Mouse (Mus musculus) stomach, postnatal 0 days (tissue): ENCODE data around the gene Txk. TPM values are rescaled to one million over a fixed set of nuclear protein-coding genes. Genes with fewer than 3 reads are reported as not detected.

ENCODE experiments used
- ATAC-seq: fragments of 200-750 bp; cut with Nextera tagmentation; 2 replicates; pipeline ENCODE4 v1.8.0; 2017; ENCODE audit not compliant: low FRiP score, low TSS enrichment
- DNase-seq: peaks from one replicate; pipeline ENCODE4 v3.0.0-alpha.2; 2016; ENCODE audit warnings: low spot score
- H3K27ac ChIP-seq: fragments of 300-500 bp; sonication (generic); replicated peaks from 2 replicates; pipeline ENCODE4 v1.5.1; 2014; ENCODE audit warnings: mild to moderate bottlenecking, control low read depth
- H3K27me3 ChIP-seq: fragments of 300-500 bp; sonication (generic); 2 replicates; pipeline ENCODE4 v1.6.1; 2014; ENCODE audit warnings: low read length; ENCODE audit not compliant: control insufficient read depth, insufficient read depth
- H3K36me3 ChIP-seq: fragments of 300-500 bp; sonication (generic); 2 replicates; pipeline ENCODE4 v1.6.1; 2014; ENCODE audit warnings: low read length, mixed read lengths; ENCODE audit not compliant: control insufficient read depth, insufficient read depth
- H3K4me1 ChIP-seq: fragments of 300-500 bp; sonication (generic); replicated peaks from 2 replicates; pipeline ENCODE4 v1.6.1; 2014; ENCODE audit warnings: antibody characterized with exemption; ENCODE audit not compliant: control insufficient read depth, insufficient read depth
- H3K4me2 ChIP-seq: fragments of 300-500 bp; sonication (generic); replicated peaks from 2 replicates; pipeline ENCODE4 v1.6.1; 2014; ENCODE audit warnings: low read depth, mild to moderate bottlenecking, control low read depth, moderate library complexity
- H3K4me3 ChIP-seq: fragments of 300-500 bp; sonication (generic); 2 replicates; pipeline ENCODE4 v1.5.1; 2014; ENCODE audit warnings: low read depth, low read length, control low read depth
- H3K9ac ChIP-seq: fragments of 300-500 bp; sonication (generic); 2 replicates; pipeline ENCODE4 v1.6.1; 2014; ENCODE audit warnings: mild to moderate bottlenecking, low read length, control low read depth, mixed read lengths
- H3K9me3 ChIP-seq: fragments of 300-500 bp; sonication (generic); 2 replicates; pipeline ENCODE4 v1.6.1; 2016; ENCODE audit warnings: low read length; ENCODE audit not compliant: control insufficient read depth
- CTCF ChIP-seq: IDR thresholded peaks from 2 replicates; pipeline ENCODE4 v1.5.1; 2016; ENCODE audit warnings: antibody characterized with exemption, low read depth, mild to moderate bottlenecking, moderate library complexity
- EP300 ChIP-seq: optimal IDR thresholded peaks from 2 replicates; pipeline ENCODE3; 2016; ENCODE audit warnings: antibody characterized with exemption
- WGBS: fragments of 180-500 bp; shearing (Covaris S2); extraction: QIAGEN DNeasy Blood & Tissue Kit; methylation state at CpG from one replicate; pipeline ENCODE4 v1.1.7; 2014; 5-methylcytosine and 5-hydroxymethylcytosine counted together
- polyA plus RNA-seq: library from polyadenylated mRNA; unstranded; fragments of >200 nt; fragmentation: Nextera tagmentation; extraction: Ambion mirVana; gene quantifications from 2 replicates; pipeline ENCODE4 v1.2.1, GENCODE M21; 2015

Txk gene
- 0.16 and 0.21 TPM in 2 replicates for polyA plus RNA-seq

DNA sequence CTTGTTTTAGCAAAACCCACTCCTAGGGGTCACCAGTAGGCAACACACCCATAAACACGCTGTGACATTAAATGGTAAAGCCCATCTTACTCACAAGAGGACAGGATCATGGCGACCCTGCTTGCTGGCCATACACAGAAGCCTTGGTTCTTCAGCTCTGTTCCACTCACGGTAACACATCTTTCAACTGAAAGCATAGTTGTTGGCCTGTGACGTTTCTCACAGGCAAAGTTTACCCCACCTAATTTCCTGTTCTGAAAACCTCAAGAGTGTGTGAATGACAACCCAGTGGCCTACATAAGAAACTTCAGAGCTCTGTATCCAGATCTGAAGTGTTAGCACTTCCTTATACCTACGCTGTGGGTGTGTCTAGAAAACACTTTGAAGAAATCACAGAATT is at the start of gene Txk:
Gene Txk (minus strand): TSS at position 193 of the 400 bp plus-strand sequence.
- Histone ChIP-seq H3K4me1 (no peaks in the 10 kb centered on the region), H3K9me3 (no peaks in the 10 kb centered on the region), H3K27ac (no peak within 1 kb of the TSS), H3K36me3 (no peaks in the 10 kb centered on the region), H3K27me3 (no peaks in the 10 kb centered on the region), H3K4me2 (no peak within 1 kb of the TSS), H3K4me3 (no peak within 1 kb of the TSS), H3K9ac (no peak within 1 kb of the TSS)
- WGBS, result 82% methylated on average over 5 of the region's 5 CpGs
- DNase-seq (no peak), ATAC-seq (no peak)
- TF ChIP-seq EP300, result no peak
- TF ChIP-seq CTCF, result no peak

DNA sequence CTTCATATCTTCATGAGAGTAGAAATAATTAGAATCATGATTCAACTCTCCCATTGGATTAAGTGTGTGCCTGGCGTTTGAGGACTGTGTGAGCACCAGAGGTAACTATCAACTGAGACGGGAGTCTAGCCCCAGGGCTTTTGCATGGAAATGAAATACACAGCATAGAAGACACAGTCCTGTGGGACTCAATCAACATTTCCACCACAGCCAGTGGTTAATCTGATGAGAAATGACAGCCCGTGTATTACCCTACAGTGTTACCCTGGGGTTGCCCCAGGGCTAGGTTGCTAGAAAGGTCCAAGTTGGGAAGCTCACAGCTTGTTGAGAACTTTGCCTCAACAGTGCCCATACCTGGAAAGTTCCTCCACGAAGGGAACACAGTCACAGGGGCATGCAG is 46.0 kb upstream of the Txk start:
- no peak overlapping the region for H3K27ac ChIP-seq
- no peak for ATAC-seq
- no peak for DNase-seq
- H3K9ac ChIP-seq, result no peak overlapping the region
- H3K36me3 ChIP-seq, result no peaks in the 10 kb centered on the region
- H3K4me1 ChIP-seq, result no peaks in the 10 kb centered on the region
- 84% methylated on average over 4 of the region's 4 CpGs for WGBS
- no peak overlapping the region for H3K4me3 ChIP-seq
- H3K9me3 ChIP-seq, result no peaks in the 10 kb centered on the region
- no peaks in the 10 kb centered on the region for H3K27me3 ChIP-seq
- H3K4me2 ChIP-seq, result no peak overlapping the region
- TF ChIP-seq CTCF (no peak), EP300 (no peak)

DNA sequence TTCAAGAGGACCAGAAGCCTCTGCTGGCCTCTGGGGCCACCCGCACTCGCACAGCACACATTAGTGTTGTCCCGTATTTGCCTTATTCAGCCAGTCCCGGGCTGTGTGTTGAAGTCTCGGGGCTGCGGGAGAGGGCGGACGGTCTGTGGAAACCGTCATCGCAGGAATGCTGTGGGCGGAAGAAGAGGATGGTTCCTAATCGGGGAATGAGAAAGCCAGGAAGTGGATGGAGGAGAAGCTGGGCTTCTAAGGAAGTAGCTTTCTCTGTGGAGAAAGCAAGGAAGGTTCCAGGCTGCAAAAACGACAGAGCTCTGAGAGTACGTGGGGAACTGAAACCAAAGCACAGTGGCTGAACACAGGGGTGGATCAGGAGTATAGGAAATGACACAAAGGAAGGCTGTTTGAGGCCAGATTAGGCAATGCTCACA is 43.6 kb upstream of the Txk start:
- 41% methylated on average over 14 of the region's 14 CpGs for WGBS
- Histone ChIP-seq H3K9ac (peak overlapping the region; percentile 52; the same call in 1 of the 2 replicates), H3K4me1 (no peaks in the 10 kb centered on the region), H3K36me3 (no peaks in the 10 kb centered on the region), H3K27me3 (no peaks in the 10 kb centered on the region), H3K4me2 (peak overlapping the region; percentile 42), H3K27ac (peak overlapping the region; percentile 13; the same call in 1 of the 2 replicates), H3K9me3 (no peaks in the 10 kb centered on the region), H3K4me3 (peak overlapping the region; percentile 22)
- DNase-seq (no peak), ATAC-seq (peak; percentile 42; the same call in 1 of the 2 replicates)
- TF ChIP-seq CTCF (peak; percentile 21; the same call in 1 of the 2 replicates), EP300 (no peak)

DNA sequence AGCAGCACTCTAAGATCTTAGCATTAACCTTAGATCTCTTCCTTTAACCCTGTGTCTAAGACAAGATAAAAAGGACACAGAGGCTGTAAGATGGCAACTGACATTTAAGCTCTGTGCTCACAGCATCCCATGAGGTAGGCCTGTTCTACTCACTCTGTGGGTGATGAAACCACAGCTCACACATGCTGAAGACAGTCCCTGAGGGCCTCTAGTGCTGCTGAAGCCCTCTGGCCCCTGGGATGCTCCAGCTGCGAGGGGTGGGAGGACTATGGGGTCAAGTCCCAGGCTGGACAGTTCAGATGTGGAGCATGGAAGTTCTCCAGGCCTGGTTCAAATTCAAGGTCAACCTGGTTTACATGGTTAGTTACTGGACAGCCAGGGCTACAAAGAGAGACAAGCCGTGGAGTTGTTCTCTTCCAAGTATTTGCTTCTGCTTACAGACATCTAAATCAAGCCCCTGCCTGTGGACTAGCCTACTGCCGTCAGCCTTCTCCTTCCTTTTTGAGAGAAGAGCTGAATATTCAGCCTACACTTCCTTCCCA is 40.8 kb upstream of the Txk start:
- Histone ChIP-seq H3K9me3 (no peaks in the 10 kb centered on the region), H3K4me1 (no peaks in the 10 kb centered on the region), H3K4me3 (no peak overlapping the region), H3K36me3 (no peaks in the 10 kb centered on the region), H3K27me3 (no peaks in the 10 kb centered on the region), H3K4me2 (no peak overlapping the region), H3K27ac (no peak overlapping the region), H3K9ac (no peak overlapping the region)
- ATAC-seq, result no peak
- DNase-seq, result no peak
- 77% methylated on average over 3 of the region's 3 CpGs for WGBS
- no peak for TF ChIP-seq CTCF
- no peak for TF ChIP-seq EP300

DNA sequence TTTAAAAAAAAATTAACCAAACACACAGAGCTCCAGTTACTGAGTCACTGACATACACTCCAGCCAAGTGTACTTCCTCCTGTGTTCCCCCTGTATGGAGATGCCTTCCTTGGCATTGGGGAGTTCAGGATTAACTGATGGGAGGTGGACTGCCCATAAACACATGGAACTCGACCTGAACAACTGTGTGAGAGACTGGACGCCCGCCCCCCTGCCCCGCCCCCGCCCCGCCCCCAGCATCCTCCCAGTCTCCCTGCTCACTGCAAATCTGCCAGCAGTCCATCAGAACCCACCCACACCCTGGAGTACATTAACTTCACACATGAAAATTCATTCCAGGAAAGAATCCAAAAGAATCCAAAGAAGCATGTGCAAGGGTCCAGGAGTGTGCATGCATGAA is 39.2 kb upstream of the Txk start:
- 14% methylated on average over 6 of the region's 6 CpGs for WGBS
- Histone ChIP-seq H3K4me3 (no peak overlapping the region), H3K27ac (no peak overlapping the region), H3K36me3 (no peaks in the 10 kb centered on the region), H3K4me2 (no peak overlapping the region), H3K27me3 (no peaks in the 10 kb centered on the region), H3K9ac (no peak overlapping the region), H3K4me1 (no peaks in the 10 kb centered on the region), H3K9me3 (no peaks in the 10 kb centered on the region)
- no peak for TF ChIP-seq EP300
- no peak for TF ChIP-seq CTCF
- peak; percentile 57; the same call in 1 of the 2 replicates for ATAC-seq
- peak; percentile 23 for DNase-seq

DNA sequence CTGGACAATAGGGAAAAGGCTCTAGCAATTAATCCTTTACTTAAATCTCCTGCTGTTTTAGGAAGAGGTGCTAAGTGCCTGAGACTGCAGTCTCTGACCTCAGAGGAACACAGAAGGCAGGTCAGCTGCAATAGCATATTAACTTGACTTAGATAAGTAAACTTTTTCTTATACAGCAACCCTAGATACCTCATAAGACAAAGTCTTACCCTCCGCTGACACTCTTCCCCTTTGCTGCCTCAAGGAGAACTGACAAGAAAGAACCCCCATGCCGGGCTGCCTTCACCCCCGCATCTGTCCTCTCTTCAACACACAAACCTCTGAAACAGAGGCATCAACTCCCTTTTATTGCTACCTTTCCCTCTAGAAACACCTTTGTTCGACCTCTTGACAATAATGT is 38.8 kb upstream of the Txk start:
- no peak overlapping the region for H3K4me2 ChIP-seq

More for the DNA sequence above, 38.8 kb upstream of the Txk start:
- Histone ChIP-seq H3K36me3 (no peaks in the 10 kb centered on the region), H3K4me3 (no peak overlapping the region), H3K4me1 (no peaks in the 10 kb centered on the region), H3K9ac (no peak overlapping the region), H3K9me3 (no peaks in the 10 kb centered on the region), H3K27me3 (no peaks in the 10 kb centered on the region), H3K27ac (no peak overlapping the region)
- ATAC-seq (no peak), DNase-seq (no peak)
- no peak for TF ChIP-seq CTCF
- no peak for TF ChIP-seq EP300
- WGBS, result 40% methylated on average over 4 of the region's 4 CpGs
